Mouse (Mus musculus): Measurements from ENCODE around the gene Trim27.

- TF ChIP-seq CTCF (IDR thresholded peaks at IDR 0.05), result no peak
- TF ChIP-seq EP300 (IDR thresholded peaks at IDR 0.05), result peak; percentile 43
These were observed 18.3 kb upstream of the Trim27 start for GRCm38 (mm10) chr13:21160657-21161590.
